20 mouse cellular contexts compared by ENCODE assay signal in genomic region chr14:78759491-78759890, GRCm38 (mm10). TPM values are rescaled to one million over a fixed set of nuclear protein-coding genes. Genes with fewer than 3 reads are reported as not detected.
DNase-seq lines count a peak whose midpoint lies in the region; ATAC-seq lines count a peak whose summit lies in the region.
"Had no signal": no experiment of that assay in that cellular context is flagged by ENCODE, and none has a peak within 500 bp of the region (broad histone marks: within the 10 kb centered on the region; RNA-seq: fewer than 3 reads in every experiment).

No protein-coding gene starts in this region.

- no peak overlapping the region for H3K4me2 ChIP-seq in hindbrain, embryonic 11.5 days (replicated peaks; ENCODE audit: low read depth, low read length)
- no peak overlapping the region for H3K4me2 ChIP-seq in hindbrain, embryonic 13.5 days
- H3K4me2 ChIP-seq in midbrain, embryonic 12.5 days (replicated peaks) = no peak overlapping the region
- H3K4me2 ChIP-seq in midbrain, embryonic 16.5 days (ENCODE audit: low read length) = no peak overlapping the region
- H3K4me2 ChIP-seq: embryonic facial prominence, embryonic 13.5 days; forebrain, embryonic 12.5 days; heart, embryonic 13.5 days; intestine, embryonic 15.5 days had no signal

- peak; percentile 79 for ATAC-seq in hindbrain, embryonic 11.5 days (ENCODE audit: low FRiP score)
- ATAC-seq in hindbrain, embryonic 13.5 days (ENCODE audit: low FRiP score) = no peak
- peak; percentile 68; the same call in 1 of the 2 replicates for ATAC-seq in midbrain, embryonic 12.5 days (ENCODE audit: low FRiP score, low read depth)
- no peak for ATAC-seq in midbrain, embryonic 16.5 days
- ATAC-seq: intestine, embryonic 15.5 days had no signal

- 35% methylated on average over 3 of the region's 3 CpGs for WGBS in hindbrain, embryonic 11.5 days
- WGBS in hindbrain, embryonic 13.5 days = 13% methylated on average over 3 of the region's 3 CpGs
- WGBS in midbrain, embryonic 12.5 days = 33% methylated on average over 3 of the region's 3 CpGs
- 25% methylated on average over 3 of the region's 3 CpGs for WGBS in midbrain, embryonic 16.5 days

- no peak overlapping the region for H3K4me3 ChIP-seq in hindbrain, embryonic 11.5 days (ENCODE audit: low read depth, low read length)
- no peak overlapping the region for H3K4me3 ChIP-seq in hindbrain, embryonic 13.5 days
- H3K4me3 ChIP-seq in midbrain, embryonic 12.5 days = no peak overlapping the region
- H3K4me3 ChIP-seq in midbrain, embryonic 16.5 days (ENCODE audit: low read depth, low read length) = no peak overlapping the region
- H3K4me3 ChIP-seq: embryonic facial prominence, embryonic 13.5 days; forebrain, embryonic 12.5 days; gastrocnemius, adult 2 months; heart, embryonic 13.5 days; intestine, embryonic 15.5 days had no signal

- H3K9me3 ChIP-seq in hindbrain, embryonic 11.5 days (ENCODE audit: control insufficient read depth, low read length) = no peaks in the 10 kb centered on the region
- no peaks in the 10 kb centered on the region for H3K9me3 ChIP-seq in hindbrain, embryonic 13.5 days
- H3K9me3 ChIP-seq in midbrain, embryonic 12.5 days = no peaks in the 10 kb centered on the region
- H3K9me3 ChIP-seq in midbrain, embryonic 16.5 days (replicated peaks; ENCODE audit: control insufficient read depth, low read length, poor library complexity, severe bottlenecking) = no peaks in the 10 kb centered on the region
- H3K9me3 ChIP-seq: embryonic facial prominence, embryonic 13.5 days; forebrain, embryonic 12.5 days; G1E; heart, embryonic 13.5 days; intestine, embryonic 15.5 days had no signal

- H3K27ac ChIP-seq in hindbrain, embryonic 11.5 days (ENCODE audit: low read depth, low read length) = no peak overlapping the region
- H3K27ac ChIP-seq in hindbrain, embryonic 13.5 days = no peak overlapping the region
- no peak overlapping the region for H3K27ac ChIP-seq in midbrain, embryonic 12.5 days (replicated peaks)
- H3K27ac ChIP-seq in midbrain, embryonic 16.5 days (ENCODE audit: low read length) = no peak overlapping the region
- H3K27ac ChIP-seq: embryonic facial prominence, embryonic 13.5 days; forebrain, embryonic 12.5 days; gastrocnemius, adult 2 months; heart, embryonic 13.5 days; intestine, embryonic 15.5 days had no signal

- no peaks in the 10 kb centered on the region for H3K4me1 ChIP-seq in hindbrain, embryonic 11.5 days (replicated peaks; ENCODE audit: control insufficient read depth, insufficient read depth, low read length)
- no peaks in the 10 kb centered on the region for H3K4me1 ChIP-seq in hindbrain, embryonic 13.5 days (replicated peaks)
- no peaks in the 10 kb centered on the region for H3K4me1 ChIP-seq in midbrain, embryonic 12.5 days
- H3K4me1 ChIP-seq in midbrain, embryonic 16.5 days (ENCODE audit: control insufficient read depth, insufficient read depth, low read length) = no peaks in the 10 kb centered on the region
- H3K4me1 ChIP-seq: embryonic facial prominence, embryonic 13.5 days; forebrain, embryonic 12.5 days; heart, embryonic 13.5 days; intestine, embryonic 15.5 days had no signal

- H3K27me3 ChIP-seq in hindbrain, embryonic 11.5 days (ENCODE audit: control insufficient read depth, insufficient read depth, low read length) = no peaks in the 10 kb centered on the region
- no peaks in the 10 kb centered on the region for H3K27me3 ChIP-seq in hindbrain, embryonic 13.5 days
- no peaks in the 10 kb centered on the region for H3K27me3 ChIP-seq in midbrain, embryonic 12.5 days
- H3K27me3 ChIP-seq in midbrain, embryonic 16.5 days (ENCODE audit: control insufficient read depth, insufficient read depth, low read depth, low read length) = no peaks in the 10 kb centered on the region
- H3K27me3 ChIP-seq: embryonic facial prominence, embryonic 13.5 days; forebrain, embryonic 12.5 days; heart, embryonic 13.5 days; intestine, embryonic 15.5 days had no signal

- no peaks in the 10 kb centered on the region for H3K36me3 ChIP-seq in hindbrain, embryonic 11.5 days (ENCODE audit: control insufficient read depth, insufficient read depth, low read length)
- H3K36me3 ChIP-seq in hindbrain, embryonic 13.5 days = no peaks in the 10 kb centered on the region
- H3K36me3 ChIP-seq in midbrain, embryonic 12.5 days = no peaks in the 10 kb centered on the region
- H3K36me3 ChIP-seq in midbrain, embryonic 16.5 days (ENCODE audit: control insufficient read depth, insufficient read depth, low read length) = no peaks in the 10 kb centered on the region
- H3K36me3 ChIP-seq: embryonic facial prominence, embryonic 13.5 days; forebrain, embryonic 12.5 days; G1E; heart, embryonic 13.5 days; intestine, embryonic 15.5 days had no signal

- peak; percentile 38 for DNase-seq in hindbrain, embryonic 11.5 days (ENCODE audit: low spot score)
- DNase-seq in Muller cell, postnatal 12 days (ENCODE audit: inconsistent ontology term) = peak; percentile 75
- peak; percentile 29 for DNase-seq in embryo, embryonic 10.5 days (ENCODE audit: low spot score)
- DNase-seq in heart, adult 8-10 months (ENCODE audit: low spot score) = no peak
- no peak for DNase-seq in neural tube, embryonic 10.5 days (ENCODE audit: extremely low spot score, low spot score)
- DNase-seq: adrenal gland, postnatal 10 days; cerebellum, adult 18-20 months; cerebellum, adult 9-11 months; cerebellum, postnatal 36 days; gastrocnemius, adult 2 months; gastrocnemius, postnatal 25 days; heart, postnatal 36 days had no signal

- no peak overlapping the region for H3K9ac ChIP-seq in hindbrain, embryonic 11.5 days (ENCODE audit: low read depth, low read length)
- no peak overlapping the region for H3K9ac ChIP-seq in hindbrain, embryonic 13.5 days
- H3K9ac ChIP-seq in midbrain, embryonic 12.5 days (replicated peaks) = no peak overlapping the region
- H3K9ac ChIP-seq in midbrain, embryonic 16.5 days (ENCODE audit: low read depth, low read length) = no peak overlapping the region
- H3K9ac ChIP-seq: embryonic facial prominence, embryonic 13.5 days; forebrain, embryonic 12.5 days; heart, embryonic 13.5 days; intestine, embryonic 15.5 days had no signal

RNA-seq across cellular contexts. Expression of gene Dgkh, which starts 26.9 kb away (rescaled TPM):
- polyA plus RNA-seq in hindbrain, embryonic 11.5 days (2014; fragmentation: Nextera tagmentation; extraction: Ambion mirVana) = 2.1 and 2.2 TPM in 2 replicates
- 2.3 and 2.9 TPM in 2 replicates for polyA plus RNA-seq in hindbrain, embryonic 13.5 days (2015; fragmentation: Nextera tagmentation; extraction: Ambion mirVana)
- polyA plus RNA-seq in midbrain, embryonic 12.5 days (2016; fragmentation: Nextera tagmentation; extraction: Ambion mirVana) = 1.6 and 1.8 TPM in 2 replicates
- polyA plus RNA-seq in midbrain, embryonic 16.5 days (2015; fragmentation: Nextera tagmentation; extraction: Ambion mirVana) = 2.4 and 2.6 TPM in 2 replicates
- 1 to 10 TPM; 4.3 to 7.0 (median 5.9) TPM for total RNA-seq in heart, adult 8-10 months (2022)
- polyA plus RNA-seq: G1E had no signal

Comparison
In these comparisons a context has a peak if more than half of its experiments do, and no peak if none do; other contexts are left out.
1. ATAC-seq: peak in hindbrain, embryonic 11.5 days (single experiment) and midbrain, embryonic 12.5 days (single experiment); none in hindbrain, embryonic 13.5 days (single experiment) and midbrain, embryonic 16.5 days (single experiment).
2. DNase-seq: peak in hindbrain, embryonic 11.5 days (single experiment), Muller cell, postnatal 12 days (single experiment) and embryo, embryonic 10.5 days (single experiment); none in heart, adult 8-10 months (single experiment) and neural tube, embryonic 10.5 days (single experiment).